Mouse (Mus musculus): ENCODE data around the gene Map4k3. TPM values are rescaled to one million over a fixed set of nuclear protein-coding genes. Genes with fewer than 3 reads are reported as not detected.
A peak's percentile ranks its signal among the peaks of the same experiment; 100 is the strongest.

Map4k3 gene
- 38.2 and 40.7 TPM in 2 replicates for polyA plus RNA-seq (2014; fragmentation: Nextera tagmentation; extraction: Ambion mirVana)

GRCm38 (mm10) chr17:80728062-80728858 is at the start of gene Map4k3:
Gene Map4k3, minus strand, starts transcription at chr17:80728485.
- peaks cover 30% of the 10 kb centered on the region for H3K4me1 ChIP-seq (replicated peaks; ENCODE audit: control insufficient read depth, insufficient read depth, low read length)
- peak within 1 kb of the TSS; percentile 55 for H3K4me2 ChIP-seq (replicated peaks)
- no peaks in the 10 kb centered on the region for H3K9me3 ChIP-seq (ENCODE audit: control insufficient read depth, low read length)
- peak within 1 kb of the TSS; percentile 98 for H3K4me3 ChIP-seq (replicated peaks; ENCODE audit: low read length)
- WGBS: under 1% methylated on average over 53 of the region's 64 CpGs
- ATAC-seq (ENCODE audit: low FRiP score): peak; percentile 95
- H3K36me3 ChIP-seq (replicated peaks; ENCODE audit: control insufficient read depth, insufficient read depth): no peaks in the 10 kb centered on the region
- DNase-seq (ENCODE audit: low spot score): peak; percentile 81
- H3K27ac ChIP-seq: peak within 1 kb of the TSS; percentile 93
- H3K9ac ChIP-seq: peak within 1 kb of the TSS; percentile 99
- H3K27me3 ChIP-seq (ENCODE audit: control insufficient read depth, insufficient read depth, low read length): no peaks in the 10 kb centered on the region

GRCm38 (mm10) chr17:80777581-80777980 is 49.3 kb upstream of the Map4k3 start:
- Histone ChIP-seq H3K36me3 (replicated peaks; ENCODE audit: control insufficient read depth, insufficient read depth) (no peaks in the 10 kb centered on the region), H3K9ac (no peak overlapping the region), H3K4me2 (replicated peaks) (no peak overlapping the region), H3K27me3 (ENCODE audit: control insufficient read depth, insufficient read depth, low read length) (no peaks in the 10 kb centered on the region), H3K4me3 (replicated peaks; ENCODE audit: low read length) (no peak overlapping the region), H3K9me3 (ENCODE audit: control insufficient read depth, low read length) (no peaks in the 10 kb centered on the region), H3K27ac (no peak overlapping the region), H3K4me1 (replicated peaks; ENCODE audit: control insufficient read depth, insufficient read depth, low read length) (no peaks in the 10 kb centered on the region)
- WGBS: 92% methylated on average over 1 of the region's 1 CpGs
- DNase-seq (ENCODE audit: low spot score) (no peak), ATAC-seq (ENCODE audit: low FRiP score) (no peak)

DNA sequence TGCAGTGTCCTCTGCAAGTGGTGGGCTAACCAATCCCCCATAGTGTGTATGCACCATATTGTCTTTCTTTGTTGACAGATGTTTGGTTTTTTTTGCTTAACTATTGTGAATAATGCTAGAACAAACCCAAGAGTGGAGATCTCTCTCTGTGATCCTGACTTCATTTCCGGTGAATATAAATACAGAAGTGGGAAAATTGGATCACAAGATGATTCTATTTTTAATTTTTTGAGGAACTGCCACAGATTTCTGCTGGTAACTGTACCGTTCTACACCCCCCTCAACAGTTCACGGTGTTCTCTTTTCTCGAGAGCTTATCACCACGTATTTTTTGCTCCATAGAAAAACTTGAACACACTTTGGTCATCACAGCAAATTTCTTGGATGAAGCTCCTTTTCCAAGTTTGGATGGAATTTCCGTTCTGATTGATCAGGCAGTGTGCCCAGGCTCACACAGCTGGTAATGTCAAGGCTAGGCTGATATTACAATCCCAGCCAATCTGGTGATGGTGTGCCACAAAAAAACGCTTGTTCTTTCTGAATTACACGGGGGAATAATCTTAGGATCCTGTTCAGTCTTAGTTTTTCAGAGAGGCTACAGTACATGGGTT is 47.0 kb upstream of the Map4k3 start:
- no peak for DNase-seq (ENCODE audit: low spot score)
- no peak for ATAC-seq (ENCODE audit: low FRiP score)
- no peak overlapping the region for H3K4me2 ChIP-seq (replicated peaks)
- no peak overlapping the region for H3K4me3 ChIP-seq (replicated peaks; ENCODE audit: low read length)
- H3K4me1 ChIP-seq (replicated peaks; ENCODE audit: control insufficient read depth, insufficient read depth, low read length): no peaks in the 10 kb centered on the region
- no peaks in the 10 kb centered on the region for H3K27me3 ChIP-seq (ENCODE audit: control insufficient read depth, insufficient read depth, low read length)
- no peaks in the 10 kb centered on the region for H3K36me3 ChIP-seq (replicated peaks; ENCODE audit: control insufficient read depth, insufficient read depth)
- no peaks in the 10 kb centered on the region for H3K9me3 ChIP-seq (ENCODE audit: control insufficient read depth, low read length)
- no peak overlapping the region for H3K9ac ChIP-seq
- H3K27ac ChIP-seq: no peak overlapping the region
- WGBS: 80% methylated on average over 8 of the region's 8 CpGs

DNA sequence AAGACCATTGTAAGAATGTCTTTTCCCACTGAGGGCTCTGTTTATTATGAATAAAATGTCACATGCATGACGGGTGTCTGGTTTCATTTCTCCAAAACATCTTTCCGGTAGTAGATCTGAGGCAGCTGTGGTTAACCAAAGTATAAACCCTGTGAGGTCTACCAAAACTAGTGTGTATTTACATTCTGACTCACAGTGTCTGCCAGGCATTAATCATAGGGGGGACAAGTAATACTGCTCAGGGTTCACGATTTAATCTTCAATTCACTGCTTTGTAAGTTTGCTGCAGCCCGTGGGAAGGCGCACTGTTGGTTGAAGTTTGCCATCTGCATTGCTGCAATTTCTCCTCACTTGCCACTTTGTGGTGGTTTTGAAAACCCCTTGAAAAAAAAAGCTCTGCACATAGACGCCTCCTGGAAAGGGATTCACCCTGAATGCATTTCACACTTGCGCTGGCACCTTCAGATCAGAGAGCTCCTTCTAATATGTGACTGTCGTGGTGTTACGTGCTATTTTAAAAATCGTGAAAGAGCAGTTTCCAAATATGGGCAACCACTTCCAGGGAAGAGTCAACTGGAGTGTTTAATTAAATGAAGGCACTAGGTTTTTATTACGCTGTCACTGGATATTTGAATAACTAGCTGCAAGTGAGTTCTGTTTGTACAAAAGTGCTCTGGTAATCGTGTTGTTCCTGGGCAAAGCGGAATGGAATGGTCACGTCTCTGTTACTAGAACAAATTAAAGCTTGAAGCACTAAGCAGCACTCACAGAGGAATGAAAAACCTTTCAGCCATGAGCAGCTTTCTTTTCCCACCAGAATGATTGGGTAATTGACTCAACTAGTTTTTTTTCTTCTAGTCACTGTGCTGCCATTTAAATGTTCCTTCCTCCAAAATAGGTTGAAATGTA is 44.5 kb upstream of the Map4k3 start:
- DNase-seq (ENCODE audit: low spot score) (no peak), ATAC-seq (ENCODE audit: low FRiP score) (no peak)
- H3K4me1 ChIP-seq (replicated peaks; ENCODE audit: control insufficient read depth, insufficient read depth, low read length): no peaks in the 10 kb centered on the region
- WGBS: 70% methylated on average over 14 of the region's 14 CpGs
- H3K27ac ChIP-seq: 0 out of 2 replicates have a peak overlapping the region, but pooled peaks have one; percentile 8
- no peaks in the 10 kb centered on the region for H3K27me3 ChIP-seq (ENCODE audit: control insufficient read depth, insufficient read depth, low read length)
- no peak overlapping the region for H3K4me2 ChIP-seq (replicated peaks)
- H3K36me3 ChIP-seq (replicated peaks; ENCODE audit: control insufficient read depth, insufficient read depth): no peaks in the 10 kb centered on the region
- no peaks in the 10 kb centered on the region for H3K9me3 ChIP-seq (ENCODE audit: control insufficient read depth, low read length)
- H3K9ac ChIP-seq: no peak overlapping the region
- no peak overlapping the region for H3K4me3 ChIP-seq (replicated peaks; ENCODE audit: low read length)

- no peak for ATAC-seq (ENCODE audit: low FRiP score)
- H3K4me3 ChIP-seq (replicated peaks; ENCODE audit: low read length): no peak overlapping the region
- H3K36me3 ChIP-seq (replicated peaks; ENCODE audit: control insufficient read depth, insufficient read depth): no peaks in the 10 kb centered on the region
- H3K27ac ChIP-seq: no peak overlapping the region
- DNase-seq (ENCODE audit: low spot score): no peak
- WGBS: 93% methylated on average over 1 of the region's 1 CpGs
- H3K4me1 ChIP-seq (replicated peaks; ENCODE audit: control insufficient read depth, insufficient read depth, low read length): no peaks in the 10 kb centered on the region
- H3K9me3 ChIP-seq (ENCODE audit: control insufficient read depth, low read length): no peaks in the 10 kb centered on the region
- H3K27me3 ChIP-seq (ENCODE audit: control insufficient read depth, insufficient read depth, low read length): no peaks in the 10 kb centered on the region
- no peak overlapping the region for H3K4me2 ChIP-seq (replicated peaks)
- no peak overlapping the region for H3K9ac ChIP-seq
Observed at GRCm38 (mm10) chr17:80770065-80770464, 41.8 kb upstream of the Map4k3 start.

GRCm38 (mm10) chr17:80765204-80765603 is 36.9 kb upstream of the Map4k3 start:
- Histone ChIP-seq H3K9me3 (ENCODE audit: control insufficient read depth, low read length) (no peaks in the 10 kb centered on the region), H3K36me3 (replicated peaks; ENCODE audit: control insufficient read depth, insufficient read depth) (no peaks in the 10 kb centered on the region), H3K27ac (no peak overlapping the region), H3K4me1 (replicated peaks; ENCODE audit: control insufficient read depth, insufficient read depth, low read length) (0 out of 2 replicates have a peak, but pooled peaks cover 4% of the 10 kb centered on the region), H3K27me3 (ENCODE audit: control insufficient read depth, insufficient read depth, low read length) (no peaks in the 10 kb centered on the region), H3K9ac (no peak overlapping the region), H3K4me3 (replicated peaks; ENCODE audit: low read length) (no peak overlapping the region), H3K4me2 (replicated peaks) (no peak overlapping the region)
- ATAC-seq (ENCODE audit: low FRiP score) (no peak), DNase-seq (ENCODE audit: low spot score) (no peak)
- 80% methylated on average over 2 of the region's 2 CpGs for WGBS

DNA sequence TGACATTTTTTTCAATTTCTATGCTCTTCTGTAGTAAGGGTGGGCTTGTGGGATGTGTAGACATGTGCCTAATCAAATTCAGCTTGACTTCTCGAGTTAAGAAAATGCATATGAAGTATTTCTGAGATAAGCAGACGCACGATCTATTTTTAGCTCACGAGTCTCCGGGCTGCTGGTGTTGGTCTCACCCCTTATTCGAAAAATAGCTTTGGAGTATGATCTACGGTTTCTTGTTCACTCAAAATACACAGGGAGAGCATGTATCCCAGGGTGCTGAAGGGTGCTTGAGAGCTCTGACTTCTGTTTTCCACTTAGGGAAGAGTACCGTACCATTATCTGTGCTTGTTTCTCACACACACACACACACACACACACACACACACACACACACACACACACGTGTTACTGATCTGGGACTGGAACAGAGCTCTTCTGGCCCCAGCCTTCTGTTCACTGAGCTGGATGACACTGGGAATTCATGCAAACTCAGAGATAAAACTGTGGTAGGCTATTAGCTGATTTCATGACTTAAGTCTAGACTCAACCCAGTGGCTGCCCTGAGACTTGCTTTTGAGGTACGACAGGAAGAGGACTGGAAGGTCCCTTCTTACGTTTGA is 34.9 kb upstream of the Map4k3 start:
- Histone ChIP-seq H3K9ac (no peak overlapping the region), H3K9me3 (ENCODE audit: control insufficient read depth, low read length) (no peaks in the 10 kb centered on the region), H3K4me3 (replicated peaks; ENCODE audit: low read length) (no peak overlapping the region), H3K4me1 (replicated peaks; ENCODE audit: control insufficient read depth, insufficient read depth, low read length) (0 out of 2 replicates have a peak, but pooled peaks cover 4% of the 10 kb centered on the region), H3K36me3 (replicated peaks; ENCODE audit: control insufficient read depth, insufficient read depth) (no peaks in the 10 kb centered on the region), H3K27me3 (ENCODE audit: control insufficient read depth, insufficient read depth, low read length) (no peaks in the 10 kb centered on the region), H3K27ac (no peak overlapping the region), H3K4me2 (replicated peaks) (no peak overlapping the region)
- WGBS: 71% methylated on average over 11 of the region's 11 CpGs
- no peak for DNase-seq (ENCODE audit: low spot score)
- ATAC-seq (ENCODE audit: low FRiP score): no peak

DNA sequence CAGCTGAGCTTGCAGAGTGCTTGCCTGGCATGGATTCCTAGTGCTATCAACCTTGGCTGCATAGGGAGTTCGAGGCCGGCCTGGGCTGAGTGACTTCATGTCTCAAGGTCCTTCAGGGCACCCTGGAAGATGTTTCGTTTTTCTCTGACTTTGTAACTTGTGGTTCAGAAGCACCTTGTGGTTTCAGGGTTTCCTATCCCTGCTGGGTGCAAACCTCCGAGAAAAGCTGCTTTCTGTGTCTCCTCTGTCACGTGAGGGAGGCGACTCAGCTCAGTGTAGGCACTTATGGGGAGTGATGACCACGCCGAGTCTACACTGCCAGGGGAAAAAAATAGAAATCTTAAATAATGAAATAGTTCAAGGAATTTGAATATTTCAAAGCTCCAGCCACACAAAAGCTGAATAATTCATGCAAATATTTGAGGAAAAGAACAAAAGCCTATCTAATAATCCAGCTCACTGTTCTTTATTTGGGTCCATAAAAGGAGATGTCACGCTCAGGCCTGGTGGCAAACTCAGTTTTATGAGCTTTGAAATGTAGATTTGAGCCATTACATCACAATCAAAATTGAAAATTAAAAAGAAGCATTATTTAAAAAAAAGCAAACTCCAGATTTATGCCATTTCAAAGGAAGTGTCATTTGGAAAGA is 34.2 kb upstream of the Map4k3 start:
- no peak overlapping the region for H3K4me2 ChIP-seq (replicated peaks)
- H3K9me3 ChIP-seq (ENCODE audit: control insufficient read depth, low read length): no peaks in the 10 kb centered on the region
- WGBS: 66% methylated on average over 9 of the region's 9 CpGs
- H3K4me3 ChIP-seq (replicated peaks; ENCODE audit: low read length): no peak overlapping the region
- no peaks in the 10 kb centered on the region for H3K27me3 ChIP-seq (ENCODE audit: control insufficient read depth, insufficient read depth, low read length)
- DNase-seq (ENCODE audit: low spot score) (no peak), ATAC-seq (ENCODE audit: low FRiP score) (no peak)
- no peak overlapping the region for H3K9ac ChIP-seq
- H3K4me1 ChIP-seq (replicated peaks; ENCODE audit: control insufficient read depth, insufficient read depth, low read length): 0 out of 2 replicates have a peak, but pooled peaks cover 4% of the 10 kb centered on the region
- no peak overlapping the region for H3K27ac ChIP-seq
- H3K36me3 ChIP-seq (replicated peaks; ENCODE audit: control insufficient read depth, insufficient read depth): no peaks in the 10 kb centered on the region

Data from hindbrain, embryonic 14.5 days (tissue).